Mouse (Mus musculus) Patski (cell line): Measurements from ENCODE around the gene Slc9a7. TPM values are rescaled to one million over a fixed set of nuclear protein-coding genes. Genes with fewer than 3 reads are reported as not detected.

Experiments used
- ATAC-seq: fragments of 100-300 bp; one replicate; pipeline ENCODE4 v1.8.0; 2021
- CTCF ChIA-PET: fragments of 350-600 bp; sonication (Branson Sonifier 250); formaldehyde crosslinking; loops from one replicate; lab custom pipeline; 2022; ENCODE audit warnings: inconsistent platforms; lab: Charles Lee
- POLR2A ChIA-PET: fragments of 350-600 bp; sonication (Branson Sonifier 250); formaldehyde crosslinking; loops from one replicate; lab custom pipeline; 2022; ENCODE audit warnings: antibody characterized with exemption, inconsistent platforms; lab: Charles Lee
- DNase-seq: peaks from one replicate; pipeline ENCODE4 v3.0.0-alpha.2; 2011; ENCODE audit warnings: low read depth, low spot score
- H3K27me3 ChIP-seq: fragments of 371-371 bp; one replicate; pipeline ENCODE4 v1.5.1; 2021
- CTCF ChIP-seq: fragments of 100-300 bp; IDR thresholded peaks from one replicate; pipeline ENCODE4 v1.5.1; 2021
- in situ Hi-C: fragments of 300-500 bp; cut with MboI; formaldehyde crosslinking; loops from 3 replicates; pipeline ENCODE4 v1.11.1; 2018; ENCODE audit warnings: low pct_unique_long_range_greater_than_20kb, mixed read lengths
- polyA plus RNA-seq: library from polyadenylated mRNA; unstranded; gene quantifications from one replicate; pipeline ENCODE4 v1.2.3, GENCODE M21; 2021

Slc9a7 gene
- polyA plus RNA-seq, 1 experiment from 2014 or later = 0.19 TPM

DNA sequence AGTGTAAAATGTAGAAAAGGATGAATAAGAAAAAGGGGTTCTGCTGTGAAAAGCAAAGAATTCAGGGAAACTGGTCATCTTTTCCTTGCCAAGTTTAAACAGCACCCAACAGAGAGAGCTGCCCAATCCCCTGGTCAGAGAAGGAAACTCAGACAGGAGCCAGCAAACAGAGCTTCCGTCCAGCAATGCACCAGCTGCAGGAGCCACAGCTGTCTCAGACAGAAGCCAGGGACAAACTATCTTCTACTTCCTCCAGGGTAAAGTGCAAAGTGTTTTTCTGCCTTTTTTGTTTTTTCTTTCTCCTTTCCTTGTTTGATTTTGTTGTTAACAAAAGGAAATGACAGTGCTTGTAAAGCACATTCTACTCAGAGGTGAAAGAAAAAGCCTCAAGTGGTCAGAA is 131.3 kb downstream of the Slc9a7 start:
- in situ Hi-C loops = loop anchor here (5.0 to 25.0 kb wide), 2 partner anchors 182 to 402 kb away; no protein-coding TSS in a partner anchor
- no peak for TF ChIP-seq CTCF
- ATAC-seq = no peak
- no peak for DNase-seq
- H3K27me3 ChIP-seq = peaks cover 36% of the 10 kb centered on the region
- POLR2A ChIA-PET = no interaction called here
- CTCF ChIA-PET = no interaction called here

DNA sequence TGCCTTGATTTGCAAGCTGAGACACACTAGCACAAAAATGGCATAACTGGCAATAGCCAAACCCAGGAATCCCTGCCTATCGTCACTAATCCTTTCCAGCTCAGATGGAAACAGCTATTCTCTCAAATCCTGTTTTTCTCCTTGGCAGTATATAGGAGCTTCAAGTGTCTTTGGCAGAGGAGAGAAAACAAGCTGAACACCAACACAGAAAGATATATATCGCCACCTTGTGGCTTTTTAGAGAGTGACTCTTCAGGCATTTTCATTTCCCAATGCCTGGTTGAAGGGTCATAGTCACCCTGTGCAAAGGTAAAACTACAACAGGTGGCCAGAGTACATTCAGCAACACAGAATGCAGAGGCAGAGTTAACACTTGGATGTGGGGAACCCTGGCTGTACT is 134.1 kb downstream of the Slc9a7 start:
- ATAC-seq (no peak), DNase-seq (no peak)
- ChIA-PET CTCF (no interaction called here), POLR2A (no interaction called here)
- TF ChIP-seq CTCF = peak; percentile 31
- H3K27me3 ChIP-seq = peaks cover 45% of the 10 kb centered on the region
- in situ Hi-C loops = loop anchor here (25.0 kb wide), 1 partner anchor 405 kb away; no protein-coding TSS in a partner anchor

DNA sequence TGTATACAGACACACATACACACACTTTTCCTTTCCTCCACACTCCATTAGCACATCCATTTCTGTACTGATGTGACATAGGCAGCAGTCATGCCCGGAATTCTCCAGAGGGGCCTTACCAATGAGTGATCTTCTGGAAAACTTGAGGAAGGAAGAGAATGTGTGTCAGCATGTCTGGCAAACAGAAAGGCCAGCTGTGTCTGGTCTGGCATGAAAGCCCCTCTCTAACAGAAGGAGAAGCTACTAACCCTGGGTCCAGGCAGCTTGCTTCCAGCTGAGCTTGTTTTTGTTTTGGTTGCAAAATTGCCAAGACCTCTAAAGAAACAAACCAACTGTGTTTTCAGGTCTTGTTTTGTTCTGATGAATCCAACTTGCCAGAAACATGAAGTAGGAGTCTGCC is 162.1 kb downstream of the Slc9a7 start:
- in situ Hi-C loops = no loop called here
- ChIA-PET POLR2A (no interaction called here), CTCF (no interaction called here)
- ATAC-seq = no peak
- no peak for TF ChIP-seq CTCF
- no peak for DNase-seq
- H3K27me3 ChIP-seq = peaks cover 15% of the 10 kb centered on the region

DNA sequence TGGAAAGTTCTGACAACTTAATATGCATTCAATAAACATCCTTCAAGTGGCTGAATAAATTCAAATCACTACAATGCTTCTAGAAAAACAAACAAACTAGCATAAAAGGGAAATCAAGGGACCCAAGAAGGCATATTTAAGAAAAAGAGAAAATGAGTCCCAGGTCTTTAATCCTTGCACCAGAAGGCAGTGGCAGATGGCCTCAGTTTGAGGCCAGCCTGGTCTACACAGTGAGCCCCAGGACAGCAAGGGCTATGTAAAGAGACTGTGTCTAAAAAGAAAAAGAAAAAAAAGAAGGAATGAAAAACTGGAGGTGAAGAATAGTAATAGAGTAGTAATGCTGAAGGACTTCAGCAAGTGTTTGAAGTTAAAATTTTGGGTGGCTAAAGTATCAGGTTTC is 162.7 kb downstream of the Slc9a7 start:
- CTCF ChIA-PET = no interaction called here
- no peak for ATAC-seq
- in situ Hi-C loops = no loop called here
- no peak for TF ChIP-seq CTCF
- POLR2A ChIA-PET = no interaction called here
- peaks cover 13% of the 10 kb centered on the region for H3K27me3 ChIP-seq
- no peak for DNase-seq

DNA sequence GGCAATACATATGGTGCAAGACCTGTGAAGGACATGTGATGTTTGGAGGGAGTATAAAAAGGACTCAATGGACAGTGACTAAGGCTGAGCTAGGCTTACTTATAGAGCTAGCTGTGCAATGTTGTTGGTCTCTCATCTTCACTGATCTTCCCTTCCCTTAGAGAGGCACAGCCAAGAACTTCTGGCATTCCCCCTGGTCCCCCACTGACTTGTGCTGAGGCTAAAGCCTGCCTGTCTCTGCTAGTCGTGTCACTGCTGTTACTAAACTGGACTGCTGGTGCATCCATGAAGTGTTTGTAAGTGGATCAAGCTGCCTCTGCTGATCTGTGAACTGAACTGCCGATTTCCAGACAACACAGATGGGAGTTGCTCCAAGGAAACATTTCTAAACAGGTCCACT is 166.1 kb downstream of the Slc9a7 start:
- ATAC-seq = no peak
- in situ Hi-C loops = no loop called here
- peaks cover 29% of the 10 kb centered on the region for H3K27me3 ChIP-seq
- TF ChIP-seq CTCF = no peak
- DNase-seq = no peak
- POLR2A ChIA-PET = no interaction called here
- CTCF ChIA-PET = no interaction called here

DNA sequence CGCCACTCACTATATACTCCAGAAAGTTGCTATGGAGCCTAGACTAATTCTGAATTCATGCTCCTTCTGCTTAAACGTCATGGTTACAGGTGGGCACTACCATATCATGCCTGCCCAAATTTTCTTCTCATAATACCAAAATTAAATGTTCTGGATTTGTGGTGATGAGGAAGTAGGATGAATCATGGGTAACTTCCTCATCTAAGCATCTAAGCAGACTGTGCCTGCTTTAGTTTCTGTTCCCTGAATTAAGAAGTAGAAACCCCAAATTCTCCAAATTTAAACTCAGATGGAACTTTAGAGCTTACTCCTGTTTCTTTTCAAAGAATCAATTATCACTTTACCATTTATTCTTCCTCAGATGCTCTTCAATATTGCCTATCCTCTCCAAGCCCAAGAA is 173.9 kb downstream of the Slc9a7 start:
- DNase-seq = no peak
- CTCF ChIA-PET = no interaction called here
- in situ Hi-C loops = no loop called here
- POLR2A ChIA-PET = no interaction called here
- TF ChIP-seq CTCF = no peak
- H3K27me3 ChIP-seq = peaks cover 18% of the 10 kb centered on the region
- no peak for ATAC-seq

DNA sequence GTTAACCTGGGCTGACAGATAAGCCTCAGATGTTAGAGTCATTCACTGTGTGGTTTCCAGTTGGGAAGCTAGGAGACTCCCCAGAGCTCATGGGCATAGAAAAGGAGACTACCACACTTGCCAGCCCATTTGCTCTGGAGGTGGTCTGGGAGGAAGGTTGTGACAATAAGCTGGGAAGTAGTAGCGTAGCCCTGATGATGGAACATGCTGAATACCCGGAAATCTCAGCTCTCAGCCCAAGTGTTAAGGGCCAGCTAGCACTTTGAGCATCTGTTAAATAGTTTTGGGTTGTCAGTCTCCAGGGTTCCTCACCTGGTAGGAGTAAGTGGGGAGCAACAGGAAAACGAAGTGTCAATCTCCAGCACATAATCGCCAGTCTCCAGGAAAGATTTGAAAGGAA is 221.4 kb downstream of the Slc9a7 start:
- CTCF ChIA-PET = no interaction called here
- ATAC-seq (no peak), DNase-seq (no peak)
- POLR2A ChIA-PET = no interaction called here
- H3K27me3 ChIP-seq = peaks cover 34% of the 10 kb centered on the region
- in situ Hi-C loops = no loop called here
- TF ChIP-seq CTCF = no peak

DNA sequence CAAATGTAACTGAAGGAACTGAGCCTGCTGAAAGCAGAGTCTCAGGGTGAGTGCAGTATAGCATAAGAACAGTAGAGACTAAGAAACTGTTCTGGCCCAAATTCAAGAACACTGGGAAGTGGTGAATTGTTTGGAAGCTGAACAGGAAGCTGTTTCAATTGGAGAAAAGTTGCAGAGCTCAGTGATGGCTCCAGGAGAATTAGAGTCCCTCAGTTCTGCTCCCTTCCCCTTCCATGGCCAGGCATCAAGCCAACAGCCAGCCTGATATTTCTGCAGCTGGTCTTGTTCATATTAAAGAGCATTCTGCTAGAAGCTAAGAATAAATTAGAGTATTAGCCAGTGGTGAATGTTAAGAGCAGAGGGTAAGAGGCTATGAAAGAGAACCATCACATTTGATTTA is 225.0 kb downstream of the Slc9a7 start:
- in situ Hi-C loops = no loop called here
- ChIA-PET CTCF (no interaction called here), POLR2A (no interaction called here)
- no peak for TF ChIP-seq CTCF
- ATAC-seq = no peak
- DNase-seq = no peak
- peaks cover 43% of the 10 kb centered on the region for H3K27me3 ChIP-seq

DNA sequence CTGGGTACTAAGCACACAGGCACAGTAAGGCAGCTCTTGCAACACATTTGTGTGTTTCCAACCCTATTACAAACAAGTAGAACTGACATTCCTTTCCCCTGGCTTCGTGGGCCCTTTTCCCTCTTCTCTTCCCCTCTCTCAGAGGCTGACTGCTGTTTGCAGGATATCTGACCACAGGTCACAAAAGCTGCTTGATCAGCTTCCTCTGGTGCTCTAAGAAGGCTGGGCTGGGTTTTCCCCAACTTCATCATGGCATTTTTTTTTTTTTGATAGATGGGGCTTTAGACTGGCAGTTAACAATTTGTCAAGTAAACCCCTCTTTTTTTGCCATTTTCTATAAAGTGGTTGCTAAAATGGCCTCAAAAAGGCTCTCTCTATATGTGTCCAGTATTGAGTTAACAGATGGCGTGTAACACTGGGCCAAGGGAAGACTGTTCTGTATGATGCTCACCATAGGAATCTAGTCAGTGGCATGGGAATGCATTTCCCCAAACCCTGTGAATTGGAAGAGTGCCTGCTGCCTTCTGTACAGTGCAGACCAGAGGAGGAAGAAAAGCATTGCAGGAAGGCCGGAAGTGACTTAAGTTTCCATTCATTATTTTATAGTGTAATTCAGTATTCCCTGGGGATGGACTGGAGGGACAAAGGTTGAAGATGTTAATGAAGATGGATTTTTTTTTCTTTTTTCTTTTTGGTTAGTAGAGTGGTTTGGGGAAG is 229.7 kb downstream of the Slc9a7 start:
- ATAC-seq (no peak), DNase-seq (no peak)
- no peak for TF ChIP-seq CTCF
- POLR2A ChIA-PET = no interaction called here
- peaks cover 58% of the 10 kb centered on the region for H3K27me3 ChIP-seq
- in situ Hi-C loops = no loop called here
- CTCF ChIA-PET = no interaction called here

DNA sequence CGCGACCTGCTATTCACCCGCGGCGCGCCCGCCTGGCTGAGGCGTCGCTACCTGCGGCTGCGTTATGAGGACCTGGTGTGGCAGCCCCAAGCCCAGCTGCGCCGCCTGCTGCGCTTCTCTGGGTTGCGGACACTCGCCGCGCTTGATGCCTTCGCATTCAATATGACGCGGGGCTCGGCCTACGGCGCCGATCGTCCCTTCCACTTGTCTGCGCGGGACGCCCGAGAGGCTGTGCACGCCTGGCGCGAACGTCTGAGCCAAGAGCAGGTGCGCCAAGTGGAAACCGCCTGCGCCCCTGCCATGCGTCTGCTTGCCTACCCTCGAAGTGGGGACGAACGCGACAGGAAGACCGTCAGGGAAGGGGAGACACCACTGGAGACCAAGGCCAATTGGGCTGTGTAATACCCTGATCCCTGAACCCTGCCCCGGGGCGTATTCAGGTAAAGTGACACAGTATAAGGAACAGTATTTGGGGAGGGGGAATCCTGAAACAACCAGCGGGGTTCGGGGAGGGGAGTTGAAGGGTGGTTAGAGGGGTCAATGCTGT is 230.8 kb downstream of the Slc9a7 start:
- no peak for ATAC-seq

DNA sequence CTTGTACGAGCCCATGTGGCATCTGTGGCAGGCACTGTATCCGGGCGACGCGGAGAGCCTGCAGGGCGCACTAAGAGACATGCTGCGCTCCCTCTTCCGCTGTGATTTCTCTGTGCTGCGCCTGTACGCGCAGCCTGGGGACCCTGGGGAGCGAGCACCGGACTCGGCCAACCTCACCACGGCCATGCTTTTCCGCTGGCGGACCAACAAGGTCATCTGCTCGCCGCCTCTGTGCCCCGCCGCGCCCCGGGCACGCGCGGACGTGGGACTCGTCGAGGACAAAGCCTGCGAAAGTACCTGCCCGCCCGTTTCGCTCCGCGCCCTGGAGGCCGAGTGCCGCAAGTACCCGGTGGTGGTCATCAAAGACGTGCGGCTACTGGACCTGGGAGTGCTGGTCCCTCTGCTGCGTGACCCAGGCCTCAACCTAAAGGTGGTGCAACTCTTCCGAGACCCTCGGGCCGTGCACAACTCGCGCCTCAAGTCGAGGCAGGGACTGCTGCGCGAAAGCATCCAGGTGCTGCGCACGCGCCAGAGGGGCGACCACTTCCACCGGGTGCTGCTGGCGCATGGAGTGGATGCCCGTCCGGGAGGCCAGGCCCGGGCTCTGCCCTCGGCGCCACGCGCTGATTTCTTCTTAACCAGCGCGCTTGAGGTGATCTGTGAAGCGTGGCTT is 231.4 kb downstream of the Slc9a7 start:
- in situ Hi-C loops = no loop called here
- ATAC-seq (no peak), DNase-seq (no peak)
- ChIA-PET POLR2A (no interaction called here), CTCF (no interaction called here)
- H3K27me3 ChIP-seq = peaks cover 45% of the 10 kb centered on the region
- TF ChIP-seq CTCF = no peak

More for the DNA sequence above, 230.8 kb downstream of the Slc9a7 start:
- POLR2A ChIA-PET = no interaction called here
- no peak for TF ChIP-seq CTCF
- no peak for DNase-seq
- CTCF ChIA-PET = no interaction called here
- H3K27me3 ChIP-seq = peaks cover 49% of the 10 kb centered on the region
- in situ Hi-C loops = no loop called here
